Mouse (Mus musculus) midbrain, embryonic 13.5 days (tissue): ENCODE data around the gene Amfr. TPM values are rescaled to one million over a fixed set of nuclear protein-coding genes. Genes with fewer than 3 reads are reported as not detected.
A peak's percentile ranks its signal among the peaks of the same experiment; 100 is the strongest.
"Not testable (repeated sequence)": the region's sequence is repeated elsewhere in the genome, so short reads cannot be mapped to it uniquely, and the experiment has no call there.

Experiments used
- ATAC-seq: fragments of 200-750 bp; cut with Nextera tagmentation; 2 replicates; pipeline ENCODE4 v1.8.0; 2017; ENCODE audit warnings: mild to moderate bottlenecking, moderate TSS enrichment, moderate library complexity
- H3K27ac ChIP-seq: fragments of 300-500 bp; sonication (generic); 2 replicates; pipeline ENCODE4 v1.5.1; 2015; ENCODE audit warnings: inconsistent platforms, mild to moderate bottlenecking, moderate library complexity
- H3K27me3 ChIP-seq: fragments of 300-500 bp; sonication (generic); 2 replicates; pipeline ENCODE4 v1.6.1; 2015; ENCODE audit warnings: mild to moderate bottlenecking, inconsistent platforms
- H3K36me3 ChIP-seq: fragments of 300-500 bp; sonication (generic); 2 replicates; pipeline ENCODE4 v1.6.1; 2015; ENCODE audit warnings: mild to moderate bottlenecking, inconsistent platforms
- H3K4me1 ChIP-seq: fragments of 300-500 bp; sonication (generic); replicated peaks from 2 replicates; pipeline ENCODE4 v1.6.1; 2015; ENCODE audit warnings: inconsistent platforms
- H3K4me2 ChIP-seq: fragments of 300-500 bp; sonication (generic); replicated peaks from 2 replicates; pipeline ENCODE4 v1.6.1; 2015; ENCODE audit warnings: moderate library complexity, mild to moderate bottlenecking, inconsistent platforms
- H3K4me3 ChIP-seq: fragments of 300-500 bp; sonication (generic); replicated peaks from 2 replicates; pipeline ENCODE4 v1.5.1; 2015; ENCODE audit warnings: mild to moderate bottlenecking, inconsistent platforms
- H3K9ac ChIP-seq: fragments of 300-500 bp; sonication (generic); replicated peaks from 2 replicates; pipeline ENCODE4 v1.6.1; 2015; ENCODE audit warnings: mild to moderate bottlenecking, inconsistent platforms
- H3K9me3 ChIP-seq: fragments of 300-500 bp; sonication (generic); 2 replicates; pipeline ENCODE4 v1.6.1; 2016; ENCODE audit warnings: mild to moderate bottlenecking, inconsistent platforms
- WGBS: fragments of 180-500 bp; shearing (Covaris S2); methylation state at CpG from one replicate; pipeline ENCODE4 v1.1.7; 2015; 5-methylcytosine and 5-hydroxymethylcytosine counted together
- polyA plus RNA-seq: library from polyadenylated mRNA; unstranded; fragments of >200 nt; fragmentation: Nextera tagmentation; extraction: Ambion mirVana; gene quantifications from 2 replicates; pipeline ENCODE4 v1.2.1, GENCODE M21; 2015

Amfr gene
- polyA plus RNA-seq, result 58.1 and 64.7 TPM in 2 replicates

GRCm38 (mm10) chr8:94012013-94012951 lies at the start of gene Amfr:
Amfr (minus strand) TSS chr8:94012842.
- Histone ChIP-seq H3K27ac (peak within 1 kb of the TSS; percentile 97), H3K9ac (peak within 1 kb of the TSS; percentile 98), H3K9me3 (no peaks in the 10 kb centered on the region), H3K4me1 (peaks cover 34% of the 10 kb centered on the region), H3K4me2 (peak within 1 kb of the TSS; percentile 88), H3K27me3 (no peaks in the 10 kb centered on the region), H3K4me3 (peak within 1 kb of the TSS; percentile 97), H3K36me3 (0 out of 2 replicates have a peak, but pooled peaks cover 4% of the 10 kb centered on the region)
- peak; percentile 96 for ATAC-seq
- under 1% methylated on average over 102 of the region's 130 CpGs for WGBS

DNA sequence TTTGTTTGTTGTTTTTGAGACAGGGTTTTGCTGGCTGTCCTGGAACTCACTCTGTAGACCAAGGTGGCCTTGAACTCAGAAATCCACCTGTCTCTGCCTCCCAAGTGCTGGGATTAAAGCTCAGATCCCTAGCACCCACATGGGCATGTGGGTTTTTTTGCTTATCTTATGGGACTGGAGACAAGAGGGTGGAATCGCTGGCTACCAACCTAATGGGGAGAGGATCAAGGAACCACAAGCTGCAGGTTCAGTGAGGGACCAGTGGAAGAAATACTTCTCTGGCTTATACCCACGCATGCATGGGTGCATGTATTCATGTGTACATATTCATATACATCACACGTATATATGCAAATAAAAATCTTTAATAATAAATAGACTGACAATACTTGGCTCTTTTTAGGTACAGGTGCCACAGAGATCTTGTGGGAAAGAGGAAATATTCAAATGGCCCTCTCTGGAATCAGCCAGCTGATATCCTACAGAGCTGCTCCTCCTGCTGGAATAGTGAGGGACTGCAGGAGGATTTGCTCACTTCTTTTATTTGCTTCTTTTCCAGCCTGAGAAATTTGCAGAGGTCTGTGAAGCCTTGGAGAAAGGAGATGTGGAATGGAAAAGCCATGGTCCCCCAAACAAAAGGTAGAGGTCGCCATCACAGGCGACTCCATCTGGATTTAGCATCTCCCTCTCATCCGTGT lies 44.7 kb upstream of the Amfr start:
- Histone ChIP-seq H3K9me3 (no peaks in the 10 kb centered on the region), H3K4me1 (no peaks in the 10 kb centered on the region), H3K9ac (no peak overlapping the region), H3K27me3 (no peaks in the 10 kb centered on the region), H3K36me3 (peaks cover 74% of the 10 kb centered on the region), H3K27ac (no peak overlapping the region), H3K4me2 (no peak overlapping the region), H3K4me3 (no peak overlapping the region)
- ATAC-seq, result no peak
- WGBS, result 67% methylated on average over 6 of the region's 6 CpGs

- ATAC-seq, result no peak
- no peaks in the 10 kb centered on the region for H3K9me3 ChIP-seq
- H3K4me2 ChIP-seq, result no peak overlapping the region
- no peaks in the 10 kb centered on the region for H3K27me3 ChIP-seq
- no peak overlapping the region for H3K4me3 ChIP-seq
- no peak overlapping the region for H3K27ac ChIP-seq
- WGBS, result 93% methylated on average over 12 of the region's 12 CpGs
- peaks cover 52% of the 10 kb centered on the region for H3K36me3 ChIP-seq
- H3K9ac ChIP-seq, result no peak overlapping the region
- no peaks in the 10 kb centered on the region for H3K4me1 ChIP-seq
Observed at GRCm38 (mm10) chr8:94052696-94053095, 40.1 kb upstream of the Amfr start.

DNA sequence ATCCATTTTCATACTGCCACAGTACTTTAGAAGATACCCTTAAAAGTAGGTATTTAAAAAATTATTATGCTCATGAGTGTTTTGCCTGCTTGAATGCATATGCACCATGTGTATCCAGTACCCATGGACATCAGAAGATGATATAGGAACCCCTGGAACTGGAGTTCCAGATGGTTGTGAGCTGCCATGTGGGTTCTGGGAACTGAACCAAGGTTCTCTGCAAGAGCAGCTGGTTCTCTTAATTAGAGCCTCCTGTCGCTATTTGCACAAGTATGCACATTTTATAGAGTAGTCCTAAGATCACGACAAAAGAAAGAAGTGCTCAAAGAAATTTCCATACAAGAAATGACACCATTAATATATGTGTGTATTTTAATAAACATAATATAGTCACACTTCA lies 35.2 kb upstream of the Amfr start:
- Histone ChIP-seq H3K4me3 (no peak overlapping the region), H3K4me2 (no peak overlapping the region), H3K9ac (no peak overlapping the region), H3K27me3 (no peaks in the 10 kb centered on the region), H3K4me1 (no peaks in the 10 kb centered on the region), H3K9me3 (no peaks in the 10 kb centered on the region), H3K36me3 (peaks cover 27% of the 10 kb centered on the region), H3K27ac (no peak overlapping the region)
- no peak for ATAC-seq
- WGBS, result 93% methylated on average over 2 of the region's 2 CpGs

DNA sequence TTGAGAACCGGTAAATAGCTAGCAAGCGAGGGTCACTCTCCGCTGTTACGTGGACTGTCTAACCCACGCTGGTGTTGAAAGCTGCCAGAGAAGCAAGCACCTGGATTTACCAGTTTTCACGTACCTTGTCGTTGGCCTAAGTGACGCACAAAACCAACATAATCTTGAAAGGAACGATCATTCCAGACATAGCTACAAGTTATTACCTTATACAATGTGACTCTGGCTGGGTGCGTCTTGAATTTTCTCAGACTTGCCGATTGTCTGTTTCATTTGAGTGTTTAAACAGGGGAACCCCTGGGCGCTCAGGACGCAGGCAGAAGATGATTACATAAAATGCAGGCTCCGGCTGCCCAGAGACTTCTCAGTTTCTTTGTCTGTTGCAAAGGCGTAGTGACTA lies 25.2 kb upstream of the Amfr start:
- no peak overlapping the region for H3K27ac ChIP-seq

GRCm38 (mm10) chr8:94036944-94037524 lies 24.4 kb upstream of the Amfr start, which contains the start of the genes Nudt21 and Ogfod1:
Nudt21 (minus strand) TSS chr8:94037031.
Ogfod1 (plus strand) TSS chr8:94037198.
- peak within 1 kb of the TSS; percentile 83 for H3K4me3 ChIP-seq
- H3K27ac ChIP-seq, result peak within 1 kb of the TSS; percentile 75
- H3K9me3 ChIP-seq, result no peaks in the 10 kb centered on the region
- ATAC-seq, result peak; percentile 99
- H3K27me3 ChIP-seq, result no peaks in the 10 kb centered on the region
- H3K4me1 ChIP-seq, result peaks cover 39% of the 10 kb centered on the region
- WGBS, result under 1% methylated on average over 41 of the region's 41 CpGs
- 0 out of 2 replicates have a peak, but pooled peaks cover 8% of the 10 kb centered on the region for H3K36me3 ChIP-seq
- peak within 1 kb of the TSS; percentile 95 for H3K4me2 ChIP-seq
- H3K9ac ChIP-seq, result peak within 1 kb of the TSS; percentile 74

More for the DNA sequence above, 25.2 kb upstream of the Amfr start:
- 9% methylated on average over 15 of the region's 15 CpGs for WGBS
- no peaks in the 10 kb centered on the region for H3K27me3 ChIP-seq
- peak overlapping the region; percentile 70 for H3K4me2 ChIP-seq
- H3K4me1 ChIP-seq, result peaks cover 39% of the 10 kb centered on the region
- H3K36me3 ChIP-seq, result peaks cover 8% of the 10 kb centered on the region; the same call in 1 of the 2 replicates
- no peak for ATAC-seq
- no peaks in the 10 kb centered on the region for H3K9me3 ChIP-seq
- H3K9ac ChIP-seq, result peak overlapping the region; percentile 74
- peak overlapping the region; percentile 83 for H3K4me3 ChIP-seq

DNA sequence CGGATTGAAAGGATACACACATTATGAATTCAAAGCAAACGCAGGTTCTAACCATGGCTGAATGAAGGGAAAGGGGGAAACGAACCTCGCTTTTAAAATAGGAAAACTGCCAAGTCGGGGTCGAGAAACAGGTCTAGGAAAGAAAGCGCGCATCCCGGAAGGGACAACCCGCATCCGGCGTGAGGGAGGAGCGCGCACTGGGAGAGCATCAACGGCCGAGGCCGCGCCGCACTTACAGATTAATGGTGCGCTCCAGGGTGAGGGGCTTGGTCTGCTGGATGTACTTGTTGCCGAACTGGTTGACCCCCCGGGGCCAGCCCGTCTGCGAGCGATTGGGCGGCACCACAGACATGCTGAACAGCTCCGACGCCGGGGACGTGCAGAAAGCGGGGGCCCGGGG lies 23.9 kb upstream of the Amfr start:
- H3K9ac ChIP-seq, result peak overlapping the region; percentile 73
- H3K27ac ChIP-seq, result peak overlapping the region; percentile 75
- H3K4me2 ChIP-seq, result peak overlapping the region; percentile 95
- peak overlapping the region; percentile 83 for H3K4me3 ChIP-seq
- 0 out of 2 replicates have a peak, but pooled peaks cover 11% of the 10 kb centered on the region for H3K36me3 ChIP-seq
- H3K9me3 ChIP-seq, H3K27me3 ChIP-seq: not testable (repeated sequence)
- under 1% methylated on average over 24 of the region's 32 CpGs for WGBS
- ATAC-seq, result peak; percentile 92
- H3K4me1 ChIP-seq, result peaks cover 39% of the 10 kb centered on the region

DNA sequence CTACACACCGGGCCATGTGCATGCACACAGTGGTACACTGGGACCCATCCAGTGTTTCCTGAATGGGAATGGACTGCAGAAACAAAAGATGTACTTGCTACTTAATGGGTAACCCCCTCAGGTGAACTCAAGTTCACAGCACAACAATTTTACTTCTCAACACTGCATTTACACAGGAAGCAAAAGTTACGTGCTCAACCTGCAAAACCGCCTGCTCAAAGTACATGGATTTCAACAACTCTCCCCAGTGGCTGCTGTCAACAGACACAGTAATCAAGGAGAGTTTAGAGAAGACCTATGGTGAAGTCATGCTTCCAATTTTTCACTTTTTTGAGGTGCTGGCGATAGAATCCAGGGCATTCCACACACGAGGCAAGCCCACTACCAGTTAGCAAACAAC lies 22.6 kb upstream of the Amfr start:
- ATAC-seq, result no peak
- no peaks in the 10 kb centered on the region for H3K9me3 ChIP-seq
- H3K27ac ChIP-seq, result no peak overlapping the region
- peaks cover 39% of the 10 kb centered on the region for H3K4me1 ChIP-seq
- no peaks in the 10 kb centered on the region for H3K27me3 ChIP-seq
- WGBS, result 69% methylated on average over 5 of the region's 5 CpGs
- peak overlapping the region; percentile 83 for H3K4me3 ChIP-seq
- peak overlapping the region; percentile 95 for H3K4me2 ChIP-seq
- peaks cover 20% of the 10 kb centered on the region for H3K36me3 ChIP-seq
- H3K9ac ChIP-seq, result peak overlapping the region; percentile 54

GRCm38 (mm10) chr8:94033601-94034000 lies 21.0 kb upstream of the Amfr start:
- Histone ChIP-seq H3K36me3 (peaks cover 31% of the 10 kb centered on the region), H3K9me3 (no peaks in the 10 kb centered on the region), H3K4me3 (no peak overlapping the region), H3K9ac (peak overlapping the region; percentile 28; the same call in 1 of the 2 replicates), H3K4me2 (no peak overlapping the region), H3K4me1 (peaks cover 37% of the 10 kb centered on the region), H3K27ac (0 out of 2 replicates have a peak overlapping the region, but pooled peaks have one; percentile 35), H3K27me3 (no peaks in the 10 kb centered on the region)
- ATAC-seq, result no peak
- WGBS, result 36% methylated on average over 3 of the region's 3 CpGs

DNA sequence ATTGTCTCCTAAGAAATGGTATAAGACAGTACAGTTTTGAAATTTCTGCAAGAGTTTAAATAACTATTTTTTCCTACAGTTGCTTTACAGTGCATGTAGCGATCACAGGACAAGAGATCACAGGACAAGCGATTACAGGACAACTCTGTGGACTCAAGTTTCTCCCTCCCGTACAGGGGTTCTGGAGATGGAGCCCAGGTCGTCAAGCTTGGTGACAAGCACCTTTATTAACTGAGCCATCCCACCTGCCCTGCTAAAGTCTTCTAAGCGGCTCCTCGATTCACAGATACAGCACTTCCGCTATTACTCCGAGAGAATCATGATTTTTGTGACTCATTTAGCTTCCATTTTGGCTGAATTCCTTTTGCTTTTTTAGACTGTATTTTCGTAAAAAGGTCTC lies 17.1 kb upstream of the Amfr start:
- Histone ChIP-seq H3K36me3 (peaks cover 65% of the 10 kb centered on the region), H3K4me2 (no peak overlapping the region), H3K9me3 (no peaks in the 10 kb centered on the region), H3K9ac (no peak overlapping the region), H3K27me3 (no peaks in the 10 kb centered on the region), H3K27ac (no peak overlapping the region), H3K4me3 (no peak overlapping the region), H3K4me1 (peaks cover 14% of the 10 kb centered on the region)
- WGBS, result 97% methylated on average over 9 of the region's 9 CpGs
- ATAC-seq, result no peak

GRCm38 (mm10) chr8:94023916-94024315 lies 11.3 kb upstream of the Amfr start:
- no peak overlapping the region for H3K4me2 ChIP-seq
- H3K4me1 ChIP-seq, result no peaks in the 10 kb centered on the region
- H3K9me3 ChIP-seq, result no peaks in the 10 kb centered on the region
- 97% methylated on average over 6 of the region's 6 CpGs for WGBS
- no peak for ATAC-seq
- H3K9ac ChIP-seq, result no peak overlapping the region
- no peak overlapping the region for H3K4me3 ChIP-seq
- H3K27ac ChIP-seq, result no peak overlapping the region
- no peaks in the 10 kb centered on the region for H3K27me3 ChIP-seq
- peaks cover 80% of the 10 kb centered on the region for H3K36me3 ChIP-seq
